Mouse (Mus musculus) T-helper 2 cell (primary cell): ENCODE measurements at regions not wholly inside any gene's neighbourhood (a gene's known extent, or its start where the extent isn't known, plus 50 kb on each side); places are given as distances from the start of the nearest gene placed in this dataset.

Experiments used
- in situ Hi-C: fragments of 300-600 bp; cut with MboI, MseI; formaldehyde crosslinking; loops from one replicate; pipeline ENCODE4 v1.15.1; 2025; ENCODE audit warnings: high pct_unique_total_duplicates

DNA sequence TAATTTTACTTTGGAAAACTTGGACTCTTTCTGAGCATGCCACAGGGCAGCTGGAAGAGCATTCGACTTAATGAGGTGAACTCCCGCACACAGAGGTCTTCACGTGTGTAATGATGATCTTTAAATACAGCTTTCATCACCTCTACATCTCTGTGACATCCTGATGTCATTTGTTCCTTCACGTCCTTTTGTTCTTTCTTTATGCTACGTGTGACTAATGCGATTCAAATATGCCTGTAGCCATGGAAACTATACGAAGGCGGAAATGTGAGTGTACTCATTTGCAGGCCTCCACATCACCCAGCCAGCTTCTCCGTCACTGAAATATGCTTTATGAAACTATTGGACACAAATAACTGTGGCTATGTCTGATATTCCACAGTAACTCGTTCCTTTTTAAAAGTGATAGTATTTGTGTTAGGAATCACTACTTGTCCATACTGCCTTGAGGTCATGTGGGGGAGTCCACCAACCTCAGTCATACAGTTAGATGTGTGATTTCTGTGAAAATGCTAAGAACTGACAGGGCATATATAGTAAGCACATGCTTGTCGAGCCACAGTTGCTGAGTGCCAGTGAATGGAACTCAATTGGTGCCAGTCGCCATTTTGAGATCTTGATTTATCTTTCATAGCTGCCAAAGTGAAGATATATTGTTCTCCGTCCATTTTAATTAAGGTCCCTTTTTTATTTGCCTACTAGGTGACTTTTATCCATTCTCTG is 145.9 kb downstream of the Plk2 start:
- in situ Hi-C loops: no loop called here

DNA sequence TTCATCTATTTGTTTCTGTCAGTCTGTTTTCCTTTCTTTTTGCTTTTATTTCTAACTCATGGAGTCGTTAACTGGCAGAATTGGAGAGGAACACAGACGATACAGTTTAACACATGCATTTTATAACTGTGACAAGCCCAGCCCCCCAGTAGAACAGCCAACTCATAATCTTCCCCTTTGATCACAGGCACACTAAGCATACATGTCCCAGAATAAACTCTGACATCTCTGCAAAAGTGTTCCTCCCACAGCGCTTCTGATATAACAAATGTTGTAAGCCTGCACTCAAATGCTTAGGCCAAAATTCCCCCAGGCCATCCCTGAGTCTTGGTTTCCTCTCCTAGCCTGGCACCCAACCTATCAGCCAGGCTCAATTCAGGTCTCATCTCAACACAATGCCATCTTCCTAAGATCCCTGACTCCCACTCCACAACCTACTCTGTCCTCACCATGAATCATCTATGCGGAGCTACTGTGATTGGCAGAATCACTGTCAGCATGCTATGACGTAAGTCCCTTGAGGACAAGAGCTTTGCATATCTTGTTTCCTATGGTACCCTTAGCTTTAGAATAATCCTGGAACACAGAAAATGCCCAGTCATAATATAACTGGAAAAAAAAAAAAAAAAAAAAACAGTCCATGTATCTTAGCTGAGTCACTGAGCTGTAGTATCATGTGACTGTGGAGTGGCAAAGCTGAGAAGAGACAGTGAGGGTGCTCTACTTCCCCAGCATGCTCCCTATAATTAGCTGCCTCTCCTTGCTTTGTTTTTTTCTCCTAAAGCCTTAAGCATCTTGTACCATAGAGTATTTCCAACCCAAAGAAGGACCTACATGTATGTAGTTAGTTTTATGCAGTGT is 146.7 kb downstream of the Plk2 start:
- in situ Hi-C loops: no loop called here

DNA sequence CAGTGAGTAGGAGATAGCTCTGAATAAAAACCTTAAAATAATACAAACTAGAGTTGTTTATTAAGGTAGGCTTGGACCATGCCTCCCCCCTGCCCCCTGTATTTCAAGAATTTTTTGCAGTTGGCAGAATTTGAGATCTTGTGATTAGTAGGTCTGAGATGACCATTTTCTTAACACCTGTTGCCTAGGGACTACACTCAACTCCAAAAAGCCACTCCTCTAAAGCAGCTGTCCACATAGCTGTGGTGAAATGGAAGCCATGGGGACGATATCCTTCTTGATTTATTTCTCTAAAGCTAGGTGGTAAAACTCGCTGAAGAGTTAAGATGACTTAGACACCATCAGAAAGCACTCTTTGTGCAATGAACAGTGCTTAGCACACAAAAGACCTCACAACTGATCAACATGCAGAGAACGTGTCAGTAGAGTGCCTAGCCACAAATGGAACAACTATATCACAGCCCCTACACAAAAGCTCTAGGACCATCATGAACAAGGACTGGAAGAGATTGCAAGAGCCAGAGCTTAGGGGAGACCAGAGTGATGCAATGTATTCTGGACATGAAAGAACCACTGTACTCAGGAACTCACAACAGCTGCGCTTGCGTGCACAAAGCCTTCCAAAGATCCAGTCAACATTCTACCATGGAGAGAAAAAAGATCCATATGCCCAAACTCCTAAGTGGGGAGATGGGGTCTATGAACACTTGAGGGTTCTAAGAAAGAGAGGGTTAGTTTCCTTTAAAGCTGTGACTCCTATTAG is 147.6 kb downstream of the Plk2 start:
- in situ Hi-C loops: no loop called here

DNA sequence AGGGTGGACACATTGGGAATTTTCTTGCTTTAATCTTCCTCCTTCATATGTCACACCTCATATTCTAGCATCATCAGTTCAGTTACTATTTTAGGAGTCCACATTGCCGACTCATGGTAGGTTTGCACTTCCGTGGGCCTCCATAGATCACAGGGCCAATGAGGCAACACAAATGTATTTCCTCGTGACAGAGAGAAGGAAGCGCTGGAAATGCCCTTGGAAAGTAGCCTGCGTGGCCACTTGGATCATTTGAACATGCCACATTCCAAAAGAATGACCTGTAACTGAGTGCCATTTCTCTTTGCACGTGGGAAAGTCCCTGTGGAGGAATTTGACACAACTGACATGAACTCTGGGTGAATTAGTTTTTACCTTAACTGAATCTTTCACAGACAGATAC is 150.6 kb downstream of the Plk2 start:
- in situ Hi-C loops: no loop called here

DNA sequence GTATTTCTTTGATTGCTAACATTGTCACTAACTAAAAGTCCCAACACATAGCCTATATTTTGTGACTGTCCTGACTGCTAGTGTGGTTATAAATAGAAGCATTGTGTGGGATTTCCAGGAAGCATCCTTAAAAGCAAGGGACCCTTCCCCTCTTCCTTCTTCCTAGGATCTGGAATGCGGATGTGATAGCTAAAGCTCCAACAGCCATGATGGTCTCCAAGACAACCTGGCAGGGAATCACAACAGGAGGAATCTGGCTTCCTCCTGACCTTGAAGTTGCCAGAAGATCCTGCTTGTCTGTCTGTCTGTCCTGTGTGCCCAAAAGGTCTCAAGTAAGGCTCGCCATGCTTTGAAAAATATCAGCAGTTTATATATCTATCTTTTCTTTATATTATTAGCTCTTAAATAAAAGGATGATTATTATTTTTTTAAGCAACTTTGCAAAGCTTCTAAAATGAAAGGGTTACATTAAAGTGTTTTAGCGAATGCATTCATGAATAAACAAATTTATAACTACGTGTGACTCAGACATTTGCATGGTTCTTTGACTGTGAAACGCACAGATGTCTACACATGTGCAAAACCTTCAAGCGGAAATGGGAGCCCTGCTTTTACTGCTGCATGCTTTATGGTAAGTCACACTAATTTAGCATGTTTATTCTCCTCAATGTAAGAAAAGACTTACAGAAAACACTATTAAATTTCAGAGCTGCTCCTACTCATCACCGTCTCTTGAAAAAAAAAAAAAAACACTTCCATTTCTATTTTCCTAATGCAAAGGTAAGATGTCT is 160.9 kb downstream of the Plk2 start:
- in situ Hi-C loops: loop anchor here (25.0 kb wide), 1 partner anchor 857 kb away; no protein-coding TSS in a partner anchor

DNA sequence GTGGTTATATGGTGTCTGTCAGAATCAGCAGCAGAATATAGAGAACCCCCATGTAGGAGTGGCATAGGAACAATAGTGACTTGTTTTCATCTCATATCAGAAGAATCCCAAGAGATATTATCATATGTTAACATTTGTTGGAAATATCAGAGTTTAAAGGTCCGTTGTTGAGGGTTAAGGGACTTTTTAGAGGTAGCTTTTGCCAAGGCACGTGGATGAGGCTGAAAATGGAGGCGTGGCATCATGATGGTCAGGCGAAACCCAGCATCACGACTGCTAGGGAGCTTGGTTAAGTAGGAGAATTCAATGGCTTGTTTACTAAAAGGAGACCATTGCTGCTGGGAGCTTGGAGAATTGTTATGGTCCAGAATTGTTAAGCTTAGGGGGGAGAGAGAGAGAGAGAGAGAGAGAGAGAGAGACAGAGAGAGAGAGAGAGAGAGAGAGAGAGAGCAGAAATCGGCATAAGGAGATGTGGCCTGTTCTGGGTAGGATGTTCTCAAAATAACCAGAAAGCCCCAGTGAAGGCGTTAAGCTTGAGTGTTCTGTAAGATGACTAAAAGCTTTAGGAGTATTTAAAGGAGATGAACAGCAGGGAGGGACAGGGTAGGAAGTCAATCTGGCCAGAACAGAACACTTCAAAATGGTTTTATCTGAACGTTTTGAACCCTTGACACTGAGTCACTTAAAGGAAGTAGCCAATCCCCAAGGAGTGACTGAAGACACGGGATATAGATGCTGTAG is 161.7 kb downstream of the Plk2 start:
- in situ Hi-C loops: loop anchor here (25.0 kb wide), 1 partner anchor 856 kb away; no protein-coding TSS in a partner anchor

DNA sequence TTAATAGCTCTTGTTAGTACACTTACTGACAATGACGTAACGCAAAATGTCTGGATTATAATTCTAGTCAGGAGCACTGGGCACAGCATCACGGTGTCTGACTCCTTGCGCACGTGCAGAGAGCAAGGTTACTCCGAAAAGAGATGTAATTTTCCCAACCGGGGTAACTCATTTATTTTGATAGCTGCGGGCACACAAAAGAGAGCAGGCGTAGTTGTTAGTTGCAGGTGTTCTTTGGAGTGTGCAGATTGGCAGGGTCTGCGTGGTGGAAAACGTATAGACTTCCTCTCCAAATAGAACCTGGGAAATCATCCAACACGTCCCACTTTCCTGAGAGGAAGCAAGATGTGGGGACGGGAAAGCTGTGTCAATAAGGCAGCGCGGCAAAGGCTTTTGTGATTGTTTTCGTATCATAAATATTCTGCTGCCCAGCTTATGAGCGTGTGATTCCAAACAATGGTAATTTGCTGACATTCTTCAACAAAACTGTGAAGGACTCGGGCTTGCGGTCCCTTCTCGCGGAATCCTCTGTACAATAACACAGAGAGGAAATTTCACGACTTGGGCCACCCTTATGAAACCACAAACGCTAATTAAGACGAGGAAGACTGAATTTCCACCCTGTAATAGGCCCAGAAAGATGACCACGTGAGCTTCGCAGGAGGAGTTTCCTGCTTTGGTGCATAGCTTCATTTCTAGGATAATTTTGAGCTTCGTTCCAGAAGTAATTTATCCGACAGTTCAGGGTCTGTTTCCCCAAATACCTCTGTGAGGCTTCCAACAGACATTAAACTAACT is 163.3 kb downstream of the Plk2 start:
- in situ Hi-C loops: loop anchor here (25.0 kb wide), 1 partner anchor 854 kb away; no protein-coding TSS in a partner anchor

DNA sequence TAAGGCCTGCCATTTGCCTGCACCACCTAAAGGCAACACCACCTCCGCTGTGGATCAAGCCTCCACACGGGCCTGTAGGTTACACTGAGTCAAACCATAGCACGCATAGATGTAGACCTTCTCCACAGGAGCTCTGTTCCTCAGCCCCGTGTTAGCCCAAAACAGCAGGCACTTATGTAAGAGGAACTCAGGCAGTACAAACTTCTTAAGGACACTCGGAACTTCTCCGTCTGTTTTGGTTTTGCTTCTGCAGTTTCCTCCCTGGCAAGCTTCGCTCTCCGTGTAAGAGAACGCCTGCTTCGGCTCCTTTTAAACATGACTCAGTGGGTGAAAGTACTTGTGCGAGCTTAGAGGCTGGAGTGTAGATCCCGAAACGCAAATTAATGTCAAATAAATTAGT is 165.7 kb downstream of the Plk2 start:
- in situ Hi-C loops: loop anchor here (25.0 kb wide), 1 partner anchor 852 kb away; no protein-coding TSS in a partner anchor

DNA sequence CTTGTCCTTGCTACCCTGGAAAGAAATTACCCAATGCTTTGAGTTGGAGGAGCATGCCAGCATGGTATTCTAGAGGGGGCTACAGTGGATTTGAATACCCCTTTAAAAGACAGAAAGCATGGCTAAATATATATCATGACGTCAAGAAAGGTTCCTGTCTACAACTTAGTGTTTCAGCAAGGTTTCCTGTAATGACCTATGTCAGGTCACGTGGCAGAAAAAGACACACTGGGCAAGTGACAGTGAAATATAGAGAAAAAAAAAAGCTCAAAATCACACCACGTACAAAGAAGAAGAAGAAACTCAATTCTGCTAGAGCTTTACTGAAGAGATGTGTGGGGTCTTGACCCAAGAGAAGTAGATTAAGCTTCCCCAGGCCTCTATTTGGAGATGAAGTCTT is 167.7 kb downstream of the Plk2 start:
- in situ Hi-C loops: loop anchor here (25.0 kb wide), 1 partner anchor 850 kb away; no protein-coding TSS in a partner anchor

DNA sequence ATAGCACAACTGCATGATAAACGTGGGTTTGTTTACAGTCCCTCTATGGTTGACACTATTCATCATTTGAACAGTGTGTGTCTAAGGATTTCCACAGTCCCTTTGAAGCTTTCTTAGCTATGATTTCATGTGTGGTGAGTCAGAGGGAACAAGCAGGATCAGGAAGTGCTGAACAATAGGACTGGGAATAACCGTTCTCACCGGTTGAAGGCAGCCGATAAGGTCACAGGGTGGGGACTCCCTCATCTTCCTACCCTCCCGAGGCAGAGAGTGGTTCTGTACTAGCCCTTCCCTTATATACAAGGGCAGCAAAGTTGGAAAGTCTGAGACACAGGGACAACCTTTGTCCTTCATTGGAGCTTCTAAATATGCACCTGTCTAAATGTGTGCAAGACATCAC is 168.1 kb downstream of the Plk2 start:
- in situ Hi-C loops: loop anchor here (25.0 kb wide), 1 partner anchor 849 kb away; no protein-coding TSS in a partner anchor

DNA sequence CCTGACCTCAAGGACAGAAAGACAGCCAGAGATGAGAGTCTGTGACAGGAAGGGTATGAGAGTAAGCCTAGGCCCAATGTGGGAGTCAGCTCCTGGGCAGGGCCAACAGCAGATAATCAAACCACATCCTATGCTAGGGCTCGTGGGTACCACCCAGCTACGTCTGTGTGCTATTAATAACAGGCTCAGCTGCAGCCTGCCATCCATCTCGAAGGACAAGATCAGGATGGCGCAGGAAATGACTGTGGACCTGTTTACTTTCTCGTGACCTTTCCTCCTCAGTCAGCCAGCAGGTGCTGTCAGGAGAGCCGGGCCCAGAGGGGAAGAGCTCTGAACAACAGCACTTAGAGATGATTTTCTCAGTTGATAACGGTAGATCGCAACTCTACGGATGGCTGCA is 169.1 kb downstream of the Plk2 start:
- in situ Hi-C loops: loop anchor here (25.0 kb wide), 1 partner anchor 848 kb away; no protein-coding TSS in a partner anchor

DNA sequence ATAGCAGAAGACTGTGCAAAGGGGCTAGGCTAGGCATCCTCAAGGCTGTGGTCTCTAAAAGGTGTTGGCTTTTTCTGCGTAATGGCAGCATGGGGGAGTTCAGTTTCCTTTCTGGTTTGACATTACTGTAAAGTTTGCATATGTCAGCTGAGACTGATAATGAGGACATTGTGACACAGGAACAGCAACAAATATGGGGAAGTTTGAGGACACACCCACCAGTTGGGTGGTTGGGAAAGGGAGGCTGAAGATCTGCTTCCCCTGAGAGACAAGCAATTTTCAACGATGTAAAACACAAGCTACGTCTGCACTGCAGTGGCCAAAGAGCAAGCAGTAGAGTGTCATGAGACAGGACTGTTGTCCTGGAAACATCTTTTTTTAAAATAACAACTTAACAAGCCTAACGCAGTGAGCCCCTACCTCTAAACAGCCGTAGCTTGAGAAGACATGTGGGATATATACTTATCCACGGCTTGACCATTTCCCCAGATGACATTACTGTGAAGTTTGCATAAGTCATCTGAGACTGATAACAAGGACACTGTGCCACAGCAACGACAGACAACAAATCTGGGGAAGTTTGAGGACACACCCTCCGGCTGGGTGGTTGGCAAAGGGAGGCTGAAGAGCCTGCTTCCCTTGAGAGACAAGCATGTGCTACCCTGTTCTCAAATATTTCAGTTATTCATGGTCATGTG is 173.8 kb downstream of the Plk2 start:
- in situ Hi-C loops: loop anchor here (25.0 kb wide), 1 partner anchor 844 kb away; no protein-coding TSS in a partner anchor

DNA sequence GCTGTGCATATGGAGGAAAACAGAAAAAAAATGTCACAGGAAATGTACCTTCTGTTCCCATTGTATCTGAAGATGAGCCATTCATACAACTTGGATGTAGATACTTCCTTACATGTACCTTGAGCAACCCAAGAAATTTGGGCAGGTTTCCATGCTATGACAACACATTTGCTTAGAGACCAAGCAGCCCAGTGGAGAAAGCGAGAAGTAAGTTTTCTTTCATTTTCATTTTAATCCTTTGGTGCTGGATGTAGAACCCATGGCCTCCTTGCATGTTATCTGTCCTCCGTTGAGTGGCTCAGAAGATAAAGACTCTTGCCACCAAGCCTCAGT is 174.3 kb downstream of the Plk2 start:
- in situ Hi-C loops: loop anchor here (25.0 kb wide), 1 partner anchor 843 kb away; no protein-coding TSS in a partner anchor

DNA sequence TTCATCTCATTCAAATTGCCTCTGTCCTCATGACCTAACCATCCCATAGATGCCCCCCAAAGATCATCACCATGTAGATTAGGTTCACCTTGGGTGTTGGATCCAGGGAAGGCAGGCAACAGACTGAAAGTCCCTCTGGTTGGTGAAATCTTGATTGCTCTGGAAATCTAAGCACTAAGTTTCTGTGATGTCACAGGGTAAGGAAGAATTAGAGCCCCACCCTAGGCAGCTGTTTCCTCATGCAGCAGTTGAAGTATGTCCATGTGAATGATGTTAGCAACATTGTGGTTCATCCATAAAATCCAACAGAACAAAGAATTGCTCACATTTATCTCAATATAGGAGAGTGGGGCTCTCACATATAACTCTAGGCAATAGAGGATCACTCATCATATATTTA is 175.5 kb downstream of the Plk2 start:
- in situ Hi-C loops: loop anchor here (25.0 kb wide), 1 partner anchor 842 kb away; no protein-coding TSS in a partner anchor

DNA sequence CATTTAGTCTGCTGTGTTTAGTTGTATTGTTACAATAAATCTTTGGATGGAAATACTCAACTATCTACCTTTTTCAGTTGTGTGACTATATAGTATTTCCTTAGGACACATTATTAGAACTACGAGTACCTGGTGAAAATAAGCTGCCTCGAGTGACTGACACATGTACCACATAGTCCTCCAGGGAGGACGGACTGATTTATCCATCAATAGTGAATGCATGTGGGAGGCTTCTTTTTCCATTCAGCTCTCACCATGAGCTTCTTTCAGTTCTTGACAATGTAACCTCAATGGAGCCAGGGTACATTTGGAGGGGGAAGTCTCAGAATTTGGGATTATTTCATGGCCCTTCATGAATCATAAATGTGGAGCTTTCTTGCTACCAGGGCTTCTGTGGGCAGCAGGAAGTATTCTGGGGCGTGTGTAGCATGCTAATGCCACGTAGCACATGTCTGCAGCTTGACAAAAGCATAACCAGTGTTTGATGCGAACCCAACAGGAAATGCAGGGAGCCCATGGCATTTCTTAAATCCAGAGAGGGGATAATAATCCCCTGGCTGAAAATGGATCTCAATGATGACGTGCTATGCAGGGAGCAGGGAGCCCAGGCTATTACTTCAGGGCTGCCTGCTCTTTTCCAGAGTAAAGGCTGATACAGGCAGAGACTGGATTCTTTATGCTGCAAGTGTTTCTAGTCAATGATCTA is 178.7 kb downstream of the Plk2 start:
- in situ Hi-C loops: loop anchor here (25.0 kb wide), 1 partner anchor 839 kb away; no protein-coding TSS in a partner anchor

DNA sequence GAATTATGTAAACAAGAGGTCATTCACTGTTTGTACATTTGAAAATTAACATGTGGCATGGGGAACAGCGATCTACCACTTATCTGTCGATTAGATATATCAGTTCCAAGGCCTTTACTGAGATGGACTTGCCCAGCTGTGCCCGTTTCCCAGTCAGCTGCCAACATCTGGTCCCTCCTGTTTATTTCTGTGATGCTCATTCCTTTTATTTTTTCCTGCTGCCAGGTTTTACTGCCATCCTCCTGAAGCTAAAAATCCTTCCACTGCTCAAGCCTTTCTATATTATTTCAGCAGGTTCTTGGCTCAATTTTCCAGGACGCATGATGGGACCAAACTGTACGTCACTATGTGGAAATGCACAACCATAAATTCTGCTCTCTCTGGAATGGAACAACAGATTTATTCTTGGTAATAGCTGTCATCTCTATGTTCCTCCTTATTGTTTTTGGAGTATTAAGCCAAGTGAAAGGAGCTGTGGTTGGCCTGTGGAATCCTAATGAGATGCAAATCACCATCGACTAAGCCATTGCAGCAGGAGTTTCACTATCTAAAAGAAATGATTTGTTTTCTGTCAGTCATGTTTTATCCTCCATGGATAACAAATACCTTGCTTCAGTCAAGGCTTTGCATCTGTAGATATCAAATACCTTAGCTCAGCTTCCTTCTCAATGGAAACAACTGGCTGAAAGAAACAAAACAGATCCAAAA is 180.1 kb downstream of the Plk2 start:
- in situ Hi-C loops: loop anchor here (25.0 kb wide), 1 partner anchor 837 kb away; no protein-coding TSS in a partner anchor

DNA sequence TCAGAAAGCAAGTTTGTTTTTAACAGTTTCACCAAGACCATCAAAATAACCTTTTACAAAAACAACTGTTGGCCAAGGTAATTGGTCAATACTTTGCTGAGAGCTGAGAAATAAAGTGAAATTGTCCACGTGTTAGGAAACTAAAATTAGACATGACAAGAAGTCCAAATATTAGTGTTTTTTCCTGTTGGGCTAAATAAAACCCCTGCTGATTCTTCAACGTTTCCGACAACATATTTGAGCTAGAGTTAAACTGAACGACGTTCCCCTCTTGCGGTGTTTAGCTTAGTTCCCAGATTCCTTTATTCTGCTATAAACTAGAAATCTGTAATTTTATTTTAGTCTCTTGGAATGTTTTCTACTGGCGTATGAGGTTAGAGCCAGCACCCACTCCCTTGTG is 183.3 kb downstream of the Plk2 start:
- in situ Hi-C loops: no loop called here
